Mouse (Mus musculus): Measurements from ENCODE around the gene Tm9sf2.

GRCm38 (mm10) chr14:122188250-122188649, 81.4 kb downstream of the Tm9sf2 start:
- TF ChIP-seq CTCF (IDR thresholded peaks at IDR 0.05; ENCODE audit: low read depth) = no peak
- no peak for TF ChIP-seq EP300 (optimal IDR thresholded peaks at IDR 0.05)
